In the genomic region with DNA sequence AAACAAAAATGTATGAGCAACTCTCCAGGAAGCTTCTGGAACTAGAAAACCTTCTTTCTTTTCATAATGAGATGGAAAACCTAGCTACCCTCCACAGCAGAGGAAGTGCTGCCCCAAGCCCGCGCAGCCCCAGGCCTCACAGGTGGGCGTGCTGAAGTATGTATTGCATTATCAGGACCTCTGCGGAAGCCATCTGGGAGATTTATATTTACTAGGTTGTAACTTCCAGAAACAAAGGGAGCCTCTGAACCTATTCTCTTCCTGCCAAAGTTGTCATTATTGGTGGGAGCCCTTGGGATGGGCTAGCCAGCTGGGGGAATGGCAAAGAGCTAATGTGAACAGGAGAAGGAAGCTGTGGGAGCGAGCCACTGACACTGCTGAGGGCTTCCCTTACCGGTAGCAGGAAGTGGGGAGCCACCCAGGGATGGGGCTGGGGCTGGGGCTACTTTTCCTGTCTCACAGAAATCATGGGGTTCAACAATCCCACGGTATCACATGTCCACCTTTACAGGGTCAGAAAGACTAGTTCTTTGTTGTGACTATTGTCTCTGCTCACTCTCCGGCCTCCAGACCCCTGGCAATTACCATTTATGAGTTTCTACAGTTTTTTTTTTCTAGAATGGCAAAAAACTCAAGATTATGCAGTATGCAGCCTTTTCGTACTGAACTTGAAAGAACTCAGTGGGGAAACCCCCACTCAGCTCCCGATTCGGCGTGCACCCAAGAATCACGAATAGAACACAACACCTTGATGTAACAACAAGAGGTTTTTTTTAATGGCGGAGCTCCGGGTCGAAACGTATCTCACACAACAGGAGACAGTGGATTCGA, we compare ENCODE assay signal across 9 mouse cellular contexts. TPM values are rescaled to one million over a fixed set of nuclear protein-coding genes. Genes with fewer than 3 reads are reported as not detected.
DNase-seq lines count a peak whose midpoint lies in the region; ATAC-seq and TF ChIP-seq lines count a peak whose summit lies in the region.
"Had no signal": no experiment of that assay in that cellular context is flagged by ENCODE, and none has a peak within 500 bp of the region (broad histone marks: within the 10 kb centered on the region; RNA-seq: fewer than 3 reads in every experiment).

No protein-coding gene starts in this region.

- H3K4me2 ChIP-seq in limb, embryonic 13.5 days (replicated peaks) = no peak overlapping the region
- H3K4me2 ChIP-seq: hindbrain, embryonic 15.5 days had no signal

- peak overlapping the region; percentile 55 for H3K27ac ChIP-seq in heart, adult 2 months
- peak overlapping the region; percentile 17; the same call in 1 of the 2 replicates for H3K27ac ChIP-seq in limb, embryonic 13.5 days
- H3K27ac ChIP-seq in cerebellum, adult 2 months (ENCODE audit: insufficient read depth, low read length) = no peak overlapping the region

- peaks cover 19% of the 10 kb centered on the region for H3K4me1 ChIP-seq in heart, adult 2 months (ENCODE audit: control insufficient read depth, insufficient read depth, low read length)
- peaks cover 58% of the 10 kb centered on the region for H3K4me1 ChIP-seq in limb, embryonic 13.5 days
- no peaks in the 10 kb centered on the region for H3K4me1 ChIP-seq in cerebellum, adult 2 months (ENCODE audit: control insufficient read depth, insufficient read depth, low read length)

- DNase-seq in heart, adult 2 months = peak; percentile 35 to 42
- DNase-seq in heart, postnatal 14 days = no peak
- DNase-seq in A20 (ENCODE audit: low read depth, low spot score) = peak; percentile 82
- DNase-seq in cerebellum, postnatal 4 days (ENCODE audit: low spot score in 2 of 2) = no peak
- no peak for DNase-seq in cerebellum, adult 2 months
- no peak for DNase-seq in right cerebral cortex, postnatal 4 days

- WGBS in heart, adult 2 months = 61% methylated on average over 18 of the region's 18 CpGs
- whole genome bisulfite sequencing in limb, embryonic 13.5 days = 59% methylated on average over 18 of the region's 18 CpGs
- 77% methylated on average over 18 of the region's 18 CpGs for WGBS in cerebellum, adult 2 months

- peak; percentile 54; the same call in 1 of the 2 replicates for TF ChIP-seq EP300 in heart, adult 2 months (IDR thresholded peaks at IDR 0.05; ENCODE audit: insufficient read depth, low read depth, low read length)

- H3K79me2 ChIP-seq in heart, adult 2 months (replicated peaks; ENCODE audit: control insufficient read depth, insufficient read depth, low read length) = 0 out of 2 replicates have a peak, but pooled peaks cover 2% of the 10 kb centered on the region

- intact Hi-C loops in heart, adult 2 months (cut with DNase I) = loop anchor here (5.0 kb wide), 1 partner anchor 48 kb away; no protein-coding TSS in a partner anchor
- intact Hi-C loops in heart, postnatal 14 days (cut with DNase I) = loop anchor here (5.0 kb wide), 2 partner anchors 38 to 48 kb away; no protein-coding TSS in a partner anchor

- no peak for TF ChIP-seq POLR2A in heart, adult 2 months (IDR thresholded peaks at IDR 0.05; ENCODE audit: insufficient read depth, low read depth, low read length)
- TF ChIP-seq POLR2A in cerebellum, adult 2 months (IDR thresholded peaks at IDR 0.05; ENCODE audit: borderline replicate concordance, insufficient read depth, low read length) = no peak

- peak; percentile 65 for ATAC-seq in granulocyte monocyte progenitor cell, adult 5-6 weeks (replicated peaks; ENCODE audit: poor library complexity, severe bottlenecking)
- peak; percentile 60 for ATAC-seq in limb, embryonic 13.5 days (ENCODE audit: low FRiP score, low read depth)

- H3K9me3 ChIP-seq in limb, embryonic 13.5 days = no peaks in the 10 kb centered on the region
- H3K9me3 ChIP-seq: hindbrain, embryonic 15.5 days had no signal

- no peaks in the 10 kb centered on the region for H3K27me3 ChIP-seq in heart, adult 2 months (ENCODE audit: control insufficient read depth, insufficient read depth, low read length)
- no peaks in the 10 kb centered on the region for H3K27me3 ChIP-seq in limb, embryonic 13.5 days
- no peaks in the 10 kb centered on the region for H3K27me3 ChIP-seq in cerebellum, adult 2 months (ENCODE audit: control insufficient read depth, insufficient read depth, low read length)
- H3K27me3 ChIP-seq: hindbrain, embryonic 15.5 days had no signal

- H3K4me3 ChIP-seq in heart, adult 2 months = no peak overlapping the region
- H3K4me3 ChIP-seq in limb, embryonic 13.5 days = no peak overlapping the region
- no peak overlapping the region for H3K4me3 ChIP-seq in cerebellum, adult 2 months (replicated peaks; ENCODE audit: insufficient read depth, low read depth, low read length)
- H3K4me3 ChIP-seq: hindbrain, embryonic 15.5 days had no signal

- TF ChIP-seq CTCF in heart, adult 2 months (IDR thresholded peaks at IDR 0.05) = no peak
- TF ChIP-seq CTCF in cerebellum, adult 2 months (IDR thresholded peaks at IDR 0.05; ENCODE audit: borderline replicate concordance, insufficient read depth, low read depth, low read length) = no peak

- H3K36me3 ChIP-seq in heart, adult 2 months (ENCODE audit: control insufficient read depth, insufficient read depth, low read length) = peaks cover 4% of the 10 kb centered on the region
- H3K36me3 ChIP-seq in limb, embryonic 13.5 days = no peaks in the 10 kb centered on the region
- H3K36me3 ChIP-seq: hindbrain, embryonic 15.5 days had no signal

- H3K9ac ChIP-seq in heart, adult 2 months (ENCODE audit: low read depth, low read length) = no peak overlapping the region
- H3K9ac ChIP-seq in limb, embryonic 13.5 days = no peak overlapping the region
- H3K9ac ChIP-seq: hindbrain, embryonic 15.5 days had no signal

RNA-seq across cellular contexts. Expression of a gene that starts 44.2 kb away (rescaled TPM):
- total RNA-seq in heart, adult 2 months (2021) = 1 to 10 TPM; 7.1 to 9.1 TPM
- polyA plus RNA-seq in heart, adult 2 months (2012; rRNA removed) = 7.0 and 11.2 TPM in 2 replicates
- 10 to 100 TPM; 16.4 to 17.1 TPM for total RNA-seq in heart, postnatal 14 days (2021)
- 98.4 and 131 TPM in 2 replicates for total RNA-seq in granulocyte monocyte progenitor cell, adult 5-6 weeks (2014; fragmentation: Nextera tagmentation)
- total RNA-seq in granulocyte monocyte progenitor cell, adult 5-6 weeks (2017) = 62.1 and 64.0 TPM in 2 replicates
- 10.7 and 11.6 TPM in 2 replicates for polyA plus RNA-seq in limb, embryonic 13.5 days (2015; fragmentation: Nextera tagmentation; extraction: Ambion mirVana)
- polyA plus RNA-seq in cerebellum, adult 2 months (2012; rRNA removed) = 92.3 and 97.5 TPM in 2 replicates

Comparison
In these comparisons a context has a peak if more than half of its experiments do, and no peak if none do; other contexts are left out.
1. DNase-seq: peak in heart, adult 2 months (2 of 2) and A20 (single experiment); none in heart, postnatal 14 days (0 of 2), cerebellum, postnatal 4 days (0 of 2), cerebellum, adult 2 months (0 of 2) and right cerebral cortex, postnatal 4 days (single experiment).